Mouse (Mus musculus): ENCODE data around the gene Gna12. TPM values are rescaled to one million over a fixed set of nuclear protein-coding genes. Genes with fewer than 3 reads are reported as not detected.

Gna12 gene
- 100 to 1,000 TPM; 106 to 124 TPM for total RNA-seq (2021)
- long read RNA-seq, experiment 1, transcript Gna12-201 (4 exons, 3,416 nt), result major isoform, 195 of 221 reads
- long read RNA-seq, experiment 1, partial matches to known transcripts, result 2 of 221 reads
- long read RNA-seq, experiment 1, other reads (novel, unspliced or antisense), result 24 of 221 reads
- long read RNA-seq, experiment 2, transcript Gna12-201 (4 exons, 3,416 nt), result major isoform, 69 of 143 reads
- long read RNA-seq, experiment 2, partial matches to known transcripts, result 9 of 143 reads
- long read RNA-seq, experiment 2, other reads (novel, unspliced or antisense), result 65 of 143 reads

GRCm38 (mm10) chr5:140830314-140831063, at the start of gene Gna12:
TSS of gene Gna12 (minus strand) at chr5:140830431.
- DNase-seq (ENCODE audit: low spot score in 2 of 2), result peak; percentile 88 to 90

GRCm38 (mm10) chr5:140878644-140879043, 48.4 kb upstream of the Gna12 start:
- no peak for DNase-seq (ENCODE audit: low spot score in 2 of 2)

- DNase-seq (ENCODE audit: low spot score in 2 of 2), result no peak
Observed at GRCm38 (mm10) chr5:140873736-140874307, 43.6 kb upstream of the Gna12 start.

DNA sequence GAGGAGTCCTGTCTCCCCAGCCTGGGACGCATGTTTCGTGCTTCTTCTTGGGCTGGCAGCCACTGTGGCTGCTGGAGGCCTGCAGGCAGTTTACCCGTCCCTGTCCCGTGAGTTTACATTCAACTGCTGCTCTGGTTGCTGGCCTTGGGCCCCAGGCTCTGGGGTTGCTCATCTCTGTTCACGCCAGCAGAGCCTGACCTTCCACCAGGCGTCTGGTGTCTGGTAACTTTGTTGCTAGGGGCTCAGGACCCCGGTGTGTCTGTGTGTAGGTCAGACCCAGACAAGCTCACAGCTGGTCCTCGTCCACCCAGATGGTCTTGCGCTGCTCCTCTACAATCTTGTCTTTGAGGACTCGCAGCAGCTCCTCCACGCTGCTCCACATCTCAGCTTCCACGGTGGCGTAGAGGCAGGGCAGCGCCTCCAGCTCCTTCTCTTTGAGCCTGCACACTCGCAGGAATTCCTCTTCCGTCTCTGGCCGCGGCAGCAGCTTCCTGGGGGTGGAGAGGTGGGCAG, 42.9 kb upstream of the Gna12 start:
- DNase-seq (ENCODE audit: low spot score in 2 of 2), result no peak

- DNase-seq (ENCODE audit: low spot score in 2 of 2), result no peak
Observed at GRCm38 (mm10) chr5:140872532-140873038, 42.4 kb upstream of the Gna12 start.

DNA sequence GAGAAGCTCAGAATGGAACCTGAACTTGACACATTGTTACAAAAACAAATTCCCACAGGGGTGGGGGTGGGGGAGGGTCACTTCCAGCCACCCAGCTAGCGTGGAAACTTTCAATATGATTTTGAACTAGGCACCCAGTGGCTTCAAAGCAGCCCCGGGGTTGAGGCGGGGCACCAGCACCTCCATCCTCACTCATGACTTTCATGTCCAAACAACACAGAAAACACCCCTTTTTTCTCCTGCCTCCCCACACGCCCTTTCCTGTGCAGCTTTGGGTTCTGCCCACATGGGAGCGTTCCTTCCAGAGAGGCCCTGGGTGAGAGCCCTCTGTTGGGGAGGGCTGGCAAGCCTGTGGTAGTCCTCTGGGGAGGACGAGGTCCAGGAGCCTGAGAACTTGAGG, 41.0 kb upstream of the Gna12 start:
- DNase-seq (ENCODE audit: low spot score in 2 of 2), result no peak

GRCm38 (mm10) chr5:140869034-140869433, 38.8 kb upstream of the Gna12 start:
- DNase-seq (ENCODE audit: low spot score in 2 of 2), result peak; percentile 46 to 50

GRCm38 (mm10) chr5:140859730-140860129, 29.5 kb upstream of the Gna12 start:
- DNase-seq (ENCODE audit: low spot score in 2 of 2), result no peak

GRCm38 (mm10) chr5:140858335-140858734, 28.1 kb upstream of the Gna12 start:
- no peak for DNase-seq (ENCODE audit: low spot score in 2 of 2)

GRCm38 (mm10) chr5:140857432-140858154, 27.4 kb upstream of the Gna12 start:
- no peak for DNase-seq (ENCODE audit: low spot score in 2 of 2)

DNA sequence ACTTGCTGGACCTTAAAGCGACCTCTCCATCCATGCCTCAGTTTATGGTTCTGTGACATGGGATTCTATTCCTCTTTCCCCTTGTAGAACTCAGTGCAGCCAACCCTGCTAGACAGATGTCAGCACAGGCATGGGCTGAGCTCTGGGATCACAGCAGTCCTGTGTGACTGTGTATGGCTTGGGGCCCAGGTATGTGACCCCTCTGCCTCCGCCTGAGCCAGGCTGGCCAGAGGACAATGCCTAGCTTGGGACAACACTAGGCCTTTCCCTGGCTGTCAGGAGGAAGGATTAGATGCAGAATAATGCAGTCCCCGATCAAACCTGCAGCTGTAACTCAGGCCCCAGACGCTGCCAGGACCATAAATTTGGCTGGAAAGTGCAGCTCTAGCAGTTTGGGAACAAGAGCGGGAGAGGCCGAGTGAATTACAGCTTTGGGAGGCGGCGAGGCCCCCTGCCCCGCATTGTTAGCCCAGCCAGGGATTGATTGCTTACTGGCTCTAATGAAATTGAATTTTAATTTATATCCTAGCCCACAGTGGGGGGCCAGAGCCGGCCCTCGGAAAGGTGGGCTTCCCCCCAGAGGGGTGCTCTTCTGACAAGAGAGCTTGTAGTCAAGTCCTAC, 25.8 kb upstream of the Gna12 start:
- no peak for DNase-seq (ENCODE audit: low spot score in 2 of 2)

DNA sequence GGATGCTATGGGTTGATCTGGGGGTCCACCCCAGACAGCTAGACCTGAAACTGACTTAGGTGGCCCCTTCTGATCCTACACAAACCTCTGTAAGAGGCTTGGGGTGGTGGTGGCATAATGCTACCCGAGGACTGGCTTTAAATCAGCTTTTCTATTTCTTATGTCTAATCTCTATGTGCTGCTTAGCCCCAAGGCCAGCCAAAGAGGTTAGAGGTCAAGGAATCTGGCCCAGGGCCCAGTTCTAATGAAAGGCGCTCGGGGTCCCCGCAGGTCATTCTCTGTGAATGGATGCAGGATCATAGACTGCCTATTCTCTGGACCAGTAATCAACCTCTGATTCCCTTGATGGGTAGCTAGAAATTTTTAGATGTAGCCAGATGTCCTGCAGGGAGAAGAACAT, 24.5 kb upstream of the Gna12 start:
- no peak for DNase-seq (ENCODE audit: low spot score in 2 of 2)

- DNase-seq (ENCODE audit: low spot score in 2 of 2), result no peak
Observed at GRCm38 (mm10) chr5:140853723-140854122, 23.5 kb upstream of the Gna12 start.

DNA sequence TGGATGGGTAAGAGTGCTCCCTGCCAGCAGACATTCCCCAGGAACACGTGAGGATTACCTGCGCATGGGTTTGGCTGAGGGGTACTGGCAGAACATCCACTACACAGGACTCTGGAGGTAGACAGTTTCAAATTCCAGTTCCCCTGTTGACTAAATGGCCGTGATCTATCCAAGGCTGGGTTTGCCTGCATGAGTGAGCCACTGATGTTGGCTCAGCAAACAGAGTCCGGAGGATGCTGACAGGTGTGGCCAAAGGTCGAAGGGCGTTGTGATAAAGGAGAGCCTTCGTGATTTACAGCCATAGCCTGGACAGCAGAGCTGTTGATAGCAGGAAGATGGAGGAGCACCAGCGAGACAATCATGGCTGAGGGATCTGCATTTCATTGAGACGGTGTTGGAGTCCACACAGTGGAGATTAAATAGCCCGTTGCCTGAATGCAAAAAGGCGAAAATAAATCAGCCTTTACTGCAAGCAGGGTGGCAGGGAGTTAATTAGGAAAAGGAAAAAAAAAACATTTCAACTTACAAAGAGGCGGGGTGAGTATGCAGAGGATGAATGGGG, 22.3 kb upstream of the Gna12 start:
- DNase-seq (ENCODE audit: low spot score in 2 of 2), result no peak

DNA sequence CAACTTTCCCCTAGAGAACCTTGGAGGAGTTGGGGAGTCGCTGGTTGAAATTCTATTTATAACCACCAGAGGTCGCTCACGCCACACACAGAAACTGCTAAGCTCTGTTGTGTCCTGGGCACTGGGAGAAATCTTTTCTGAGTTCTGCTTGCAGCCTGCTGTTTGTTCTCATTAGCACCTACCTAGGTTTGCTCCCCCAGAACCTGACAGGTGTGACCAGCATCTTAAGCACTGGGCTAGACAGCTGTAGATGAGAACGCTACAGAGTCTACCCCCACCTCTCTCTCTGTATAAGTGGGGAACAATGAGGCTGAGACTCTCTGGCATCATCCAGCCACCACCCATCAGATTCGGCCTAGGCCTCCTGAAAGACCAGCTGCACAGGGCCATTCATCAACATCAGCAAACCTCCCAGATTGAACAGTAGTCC, 17.1 kb upstream of the Gna12 start:
- DNase-seq (ENCODE audit: low spot score in 2 of 2), result no peak

DNA sequence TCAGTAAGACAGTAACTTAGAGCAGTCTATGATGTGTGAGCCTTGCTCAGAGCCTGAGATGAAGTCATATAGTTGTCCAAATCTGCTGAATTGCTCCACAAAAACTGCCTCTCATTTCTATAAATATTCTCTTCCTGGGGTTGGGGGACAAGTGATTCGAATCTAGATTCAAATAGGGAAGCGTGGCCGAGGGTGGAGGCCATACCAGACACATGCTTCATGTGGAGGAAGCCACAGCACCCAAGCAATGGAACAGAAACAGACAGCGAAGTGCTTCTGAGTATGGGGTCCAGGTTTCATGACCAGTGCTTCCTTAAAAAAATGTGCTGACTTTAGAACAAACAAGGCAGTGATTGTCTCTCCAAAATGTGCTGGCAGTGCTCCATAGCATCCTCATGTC, 11.7 kb upstream of the Gna12 start:
- DNase-seq (ENCODE audit: low spot score in 2 of 2), result no peak

DNA sequence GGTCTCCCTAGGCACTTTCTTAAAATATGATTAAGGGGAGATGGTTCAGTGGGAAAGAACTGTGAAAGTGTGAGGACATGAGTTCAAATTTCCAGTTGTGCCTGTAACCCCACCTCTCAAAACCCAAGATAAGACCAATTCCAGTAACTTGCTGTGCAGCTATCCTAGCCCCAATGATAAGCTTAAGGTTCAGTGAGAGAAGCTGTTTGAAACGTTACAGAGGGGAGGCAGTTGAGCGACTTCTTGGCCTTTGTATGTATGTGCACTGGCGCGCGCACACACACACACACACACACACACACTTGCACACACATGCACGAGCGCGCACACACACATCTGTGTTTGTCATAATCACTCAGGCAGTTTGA, 817 bp upstream of the Gna12 start:
- no peak for DNase-seq (ENCODE audit: low spot score in 2 of 2)

GRCm38 (mm10) chr5:140829911-140830294, 328 bp downstream of the Gna12 start:
- DNase-seq (ENCODE audit: low spot score in 2 of 2), result peak; percentile 39 to 56

DNA sequence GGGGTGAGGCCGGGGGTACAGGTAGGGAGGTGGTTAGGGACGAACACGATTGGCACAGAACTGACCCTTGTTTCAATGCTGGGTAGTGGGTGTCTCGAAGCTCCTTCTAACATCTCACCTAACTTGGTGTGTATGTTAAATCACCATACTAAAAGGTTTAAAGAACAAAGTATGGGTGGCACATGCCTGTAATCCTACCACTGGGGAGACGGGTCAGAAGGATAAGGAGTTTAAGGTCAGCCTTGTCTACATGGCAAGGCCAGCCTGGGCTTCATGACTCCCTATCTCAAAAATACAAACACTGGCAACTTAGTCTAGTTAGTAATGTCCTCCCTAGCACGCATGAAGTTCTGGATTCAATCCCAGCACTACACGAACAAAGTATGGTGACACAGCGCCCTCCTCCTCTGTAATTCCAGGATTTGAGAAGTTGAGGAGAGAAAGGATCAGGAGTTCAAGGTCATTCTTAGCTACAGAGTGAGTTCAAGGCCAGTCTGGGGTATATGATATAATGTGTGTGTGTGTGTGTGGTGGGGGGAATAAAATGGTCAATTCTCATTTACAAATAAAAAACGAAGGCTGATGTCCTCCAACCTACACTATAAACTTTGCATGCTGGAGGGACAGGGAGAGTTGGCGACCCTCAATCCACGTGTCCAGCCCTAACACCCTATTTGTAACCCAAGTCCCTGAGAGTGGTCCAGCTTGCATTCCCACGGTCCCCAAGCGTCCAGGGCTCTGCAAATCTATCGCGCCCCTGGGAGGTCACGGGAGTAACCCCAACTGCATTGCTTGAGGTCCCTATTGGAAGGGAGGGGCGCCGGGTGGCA, 935 bp downstream of the Gna12 start:
- no peak for DNase-seq (ENCODE audit: low spot score in 2 of 2)

- no peak for DNase-seq (ENCODE audit: low spot score in 2 of 2)
Observed at GRCm38 (mm10) chr5:140828363-140828762, 1.9 kb downstream of the Gna12 start.
